Mouse (Mus musculus) T-cell, adult 2 months (primary cell): ENCODE data around the gene Rab11fip4.

Source experiments
- DNase-seq: peaks from one replicate; pipeline ENCODE4 v3.0.0; 2022; ENCODE audit warnings: low spot score

The Rab11fip4 gene

GRCm38 (mm10) chr11:79740740-79741512, 149.9 kb downstream of the Rab11fip4 start:
- DNase-seq: no peak

- no peak for DNase-seq
These were observed 155.6 kb downstream of the Rab11fip4 start for GRCm38 (mm10) chr11:79746552-79747102.
